Mouse (Mus musculus) gastrocnemius, adult 18-20 months (tissue): Measurements from ENCODE around the gene Mrpl23. TPM values are rescaled to one million over a fixed set of nuclear protein-coding genes. Genes with fewer than 3 reads are reported as not detected.

Source experiments
- DNase-seq: peaks from one replicate; pipeline ENCODE4 v3.0.0; 2021; ENCODE audit warnings: low spot score
- total RNA-seq, 2 experiments: library from RNA; stranded (reverse); gene quantifications; 2 replicates each; pipeline ENCODE4 v1.2.3; 2021

Gene Mrpl23
- total RNA-seq, 2 experiments from 2014 or later: 1.7 to 1.9 TPM

- DNase-seq: peak; percentile 89
Observed at GRCm38 (mm10) chr7:142550935-142551373, 18.5 kb downstream of the Mrpl23 start.

GRCm38 (mm10) chr7:142551691-142552090 is 19.2 kb downstream of the Mrpl23 start:
- peak; percentile 85 for DNase-seq

GRCm38 (mm10) chr7:142552591-142553416 is 20.3 kb downstream of the Mrpl23 start:
- peak; percentile 88 for DNase-seq

- no peak for DNase-seq
Observed at GRCm38 (mm10) chr7:142553417-142554335, 21.2 kb downstream of the Mrpl23 start.

GRCm38 (mm10) chr7:142554625-142555024 is 22.1 kb downstream of the Mrpl23 start:
- no peak for DNase-seq

- DNase-seq: peak; percentile 74
Observed at GRCm38 (mm10) chr7:142555366-142556088, 23.0 kb downstream of the Mrpl23 start.

GRCm38 (mm10) chr7:142556089-142556476 is 23.6 kb downstream of the Mrpl23 start:
- DNase-seq: peak; percentile 51

GRCm38 (mm10) chr7:142557696-142558095 is 25.2 kb downstream of the Mrpl23 start:
- DNase-seq: no peak

- peak; percentile 88 for DNase-seq
Observed at GRCm38 (mm10) chr7:142558511-142559146, 26.1 kb downstream of the Mrpl23 start.

- no peak for DNase-seq
Observed at GRCm38 (mm10) chr7:142559651-142560175, 27.2 kb downstream of the Mrpl23 start.

GRCm38 (mm10) chr7:142560942-142561855 is 28.7 kb downstream of the Mrpl23 start:
- DNase-seq: no peak

GRCm38 (mm10) chr7:142561856-142562404 is 29.4 kb downstream of the Mrpl23 start:
- DNase-seq: no peak

GRCm38 (mm10) chr7:142563168-142563567 is 30.7 kb downstream of the Mrpl23 start:
- no peak for DNase-seq

- no peak for DNase-seq
Observed at GRCm38 (mm10) chr7:142564955-142565643, 32.6 kb downstream of the Mrpl23 start.

GRCm38 (mm10) chr7:142566512-142566911 is 34.0 kb downstream of the Mrpl23 start:
- DNase-seq: no peak

GRCm38 (mm10) chr7:142568985-142569384 is 36.5 kb downstream of the Mrpl23 start:
- DNase-seq: no peak

GRCm38 (mm10) chr7:142570565-142570964 is 38.1 kb downstream of the Mrpl23 start:
- no peak for DNase-seq

- no peak for DNase-seq
Observed at GRCm38 (mm10) chr7:142571458-142572220, 39.2 kb downstream of the Mrpl23 start.
